Mouse (Mus musculus): ENCODE measurements around the gene Zfhx2. TPM values are rescaled to one million over a fixed set of nuclear protein-coding genes. Genes with fewer than 3 reads are reported as not detected.

The Zfhx2 gene
- polyA plus RNA-seq, 1 experiment = 0.66 TPM

DNA sequence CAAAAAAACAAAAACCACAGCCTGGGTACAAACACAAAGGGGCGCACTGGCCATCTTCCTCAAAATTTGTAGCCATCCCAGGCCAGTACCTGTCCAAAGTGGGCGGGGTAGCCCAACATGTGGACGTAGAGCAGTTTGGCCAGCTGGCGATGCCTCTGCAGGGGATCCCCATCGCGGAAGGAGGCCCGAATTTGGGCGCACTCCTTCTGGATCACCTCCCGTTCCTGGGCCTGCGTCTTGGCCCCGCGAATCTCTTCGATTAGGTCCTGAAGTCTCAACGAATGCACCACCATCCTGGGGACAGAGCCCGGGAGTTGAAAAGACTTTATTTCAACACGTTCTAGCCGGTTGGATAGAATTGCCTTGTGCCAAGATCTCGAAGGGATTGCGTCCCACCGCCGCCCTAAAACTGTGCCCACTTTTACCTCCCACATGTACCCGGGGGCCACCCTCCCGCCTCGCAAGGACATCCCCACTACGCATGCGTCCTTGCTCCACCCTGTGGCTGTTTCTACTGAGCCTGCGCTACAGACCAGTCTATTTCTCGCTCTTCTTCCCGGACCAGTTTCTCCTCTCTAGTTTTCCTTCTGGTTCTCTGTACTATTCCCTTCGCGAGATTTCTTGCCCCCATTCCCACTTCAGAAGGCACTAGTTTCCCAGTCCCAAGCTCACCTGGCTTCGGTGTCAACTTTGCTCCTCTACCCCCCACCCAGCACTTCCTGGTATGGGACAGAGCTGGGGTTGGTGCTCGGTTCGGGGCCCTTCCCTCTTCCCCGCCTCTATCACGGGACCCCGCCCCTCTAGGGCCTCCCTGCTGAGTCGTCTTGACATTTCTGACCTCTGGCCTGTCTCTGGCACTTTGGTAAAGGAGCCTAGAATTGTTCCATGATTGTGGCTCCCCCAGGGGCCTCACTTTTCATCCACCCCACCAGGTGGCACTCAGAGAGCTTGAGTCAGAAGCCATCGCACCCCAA lies 14.0 kb upstream of the Zfhx2 start, which contains the start of gene Ap1g2:
Gene Ap1g2 (minus strand): TSS at position 758 of the 974 bp plus-strand sequence.
- DNase-seq (ENCODE audit: low spot score) = peak; percentile 75

- no peak for DNase-seq (ENCODE audit: low spot score)
Observed at GRCm38 (mm10) chr14:55105386-55105785, 13.3 kb upstream of the Zfhx2 start.

DNA sequence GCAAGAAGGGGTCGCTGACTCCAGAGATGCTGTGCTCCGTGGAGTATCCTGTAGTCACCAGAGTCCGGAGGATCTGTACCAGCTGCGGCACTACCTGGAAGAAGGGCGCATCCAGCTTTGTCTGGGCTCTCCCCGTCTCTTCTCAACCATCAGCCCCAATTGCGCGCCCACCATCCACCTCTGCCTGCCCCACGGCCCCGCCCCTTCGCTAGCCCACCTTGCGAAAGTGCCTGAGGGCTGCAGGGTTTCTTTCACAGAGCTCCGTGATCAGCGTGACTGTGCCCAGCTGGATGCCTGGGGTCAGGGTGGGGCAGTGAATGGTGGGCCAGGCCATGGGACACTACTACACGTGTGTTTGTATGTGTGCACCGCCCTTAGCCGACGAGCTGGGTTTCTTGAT lies 12.2 kb upstream of the Zfhx2 start:
- no peak for DNase-seq (ENCODE audit: low spot score)

- no peak for DNase-seq (ENCODE audit: low spot score)
Observed at GRCm38 (mm10) chr14:55102253-55102785, 10.2 kb upstream of the Zfhx2 start.

- DNase-seq (ENCODE audit: low spot score) = no peak
Observed at GRCm38 (mm10) chr14:55101592-55101991, 9.5 kb upstream of the Zfhx2 start.

DNA sequence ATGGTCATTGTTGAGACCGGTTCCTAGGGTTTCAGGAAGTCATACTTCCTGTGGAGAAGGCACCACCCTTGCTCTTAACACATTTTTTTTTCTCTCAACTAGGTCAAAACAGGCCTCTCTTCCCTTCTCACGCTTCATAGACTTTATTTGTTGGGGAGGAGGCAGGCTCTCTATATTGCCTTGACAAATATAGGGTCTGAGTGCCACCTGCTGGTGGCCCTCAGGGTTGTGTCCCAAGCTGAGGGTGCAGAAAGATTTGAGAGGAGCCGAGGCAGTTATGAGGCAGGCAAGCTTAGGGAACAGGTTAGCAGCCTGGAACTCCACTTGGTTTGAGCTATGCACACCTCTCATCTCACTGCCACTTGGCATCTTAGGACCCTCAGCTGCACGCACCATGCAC lies 5.9 kb upstream of the Zfhx2 start:
- no peak for DNase-seq (ENCODE audit: low spot score)

- no peak for DNase-seq (ENCODE audit: low spot score)
Observed at GRCm38 (mm10) chr14:55097646-55098045, 5.5 kb upstream of the Zfhx2 start.

DNA sequence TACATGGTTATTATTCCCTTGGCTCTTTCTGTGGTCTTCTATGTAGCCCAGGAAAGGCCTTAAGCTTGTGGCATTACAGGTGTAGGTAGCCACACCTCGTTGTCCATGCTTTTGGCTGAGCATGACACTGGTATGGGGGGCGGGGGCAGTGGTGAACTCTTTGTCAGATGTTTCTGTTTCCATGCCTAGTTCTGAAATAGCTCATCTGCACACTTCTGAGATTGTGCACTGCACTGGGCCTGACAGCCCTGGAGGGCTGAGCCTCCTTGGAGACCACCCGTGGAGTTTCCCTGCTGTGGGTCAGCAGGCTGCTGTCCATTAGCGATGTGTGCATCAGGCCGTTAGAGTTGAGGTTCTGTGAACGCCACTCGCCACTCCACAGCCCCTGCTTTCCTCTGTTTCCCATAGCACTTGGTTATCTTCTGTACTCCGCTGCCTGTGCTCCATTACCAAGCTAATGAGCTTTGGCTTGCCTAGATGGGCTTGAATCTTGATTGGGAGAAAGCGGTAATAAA lies 4.5 kb upstream of the Zfhx2 start:
- no peak for DNase-seq (ENCODE audit: low spot score)

GRCm38 (mm10) chr14:55095671-55096070 lies 3.5 kb upstream of the Zfhx2 start:
- DNase-seq (ENCODE audit: low spot score) = no peak

DNA sequence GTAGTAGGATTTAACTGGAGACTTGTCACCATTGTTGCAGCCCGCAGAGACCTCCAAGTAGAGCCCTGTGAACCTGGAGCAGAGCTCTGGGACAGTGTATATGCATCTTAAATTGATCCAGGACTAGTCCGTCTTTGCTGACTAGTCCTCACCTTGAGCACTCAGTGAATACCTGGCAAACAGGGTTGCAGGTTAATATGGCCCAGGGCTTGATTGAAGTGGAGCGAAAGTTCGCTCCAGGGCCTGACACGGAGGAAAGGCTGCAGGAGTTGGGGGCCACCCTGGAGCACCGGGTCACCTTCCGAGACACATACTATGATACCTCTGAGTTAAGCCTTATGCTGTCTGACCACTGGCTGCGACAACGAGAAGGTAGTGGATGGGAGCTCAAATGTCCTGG lies 3.1 kb upstream of the Zfhx2 start:
- DNase-seq (ENCODE audit: low spot score) = no peak

DNA sequence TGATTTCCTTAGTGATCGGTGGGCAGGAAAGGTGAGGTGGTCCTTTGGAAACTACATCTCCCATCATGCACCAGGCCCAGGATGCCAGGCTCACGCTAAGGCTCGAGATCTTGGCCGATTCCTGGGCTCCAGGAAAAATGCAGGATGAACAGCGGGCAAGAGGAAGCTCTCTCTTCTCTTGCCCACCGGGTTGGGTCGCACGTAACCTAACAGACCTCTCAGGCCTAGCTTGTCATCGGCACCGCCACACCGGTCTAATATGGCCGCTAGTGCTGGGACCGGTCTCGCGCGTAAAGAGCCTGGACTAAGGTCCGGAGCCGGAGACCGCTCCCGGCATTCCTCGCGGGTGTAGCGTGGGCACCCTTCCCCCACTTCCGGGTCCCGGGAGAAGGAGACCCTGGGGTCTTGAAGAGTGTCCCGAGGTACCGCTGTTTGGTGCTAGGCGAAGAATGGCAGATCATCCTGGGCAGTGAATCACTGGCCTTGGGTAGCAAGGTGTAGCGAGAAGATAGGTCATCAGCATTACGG lies 2.6 kb upstream of the Zfhx2 start, which contains the start of gene Thtpa:
Gene Thtpa (plus strand): TSS at position 81 of the 528 bp plus-strand sequence.
- DNase-seq (ENCODE audit: low spot score) = peak; percentile 76

DNA sequence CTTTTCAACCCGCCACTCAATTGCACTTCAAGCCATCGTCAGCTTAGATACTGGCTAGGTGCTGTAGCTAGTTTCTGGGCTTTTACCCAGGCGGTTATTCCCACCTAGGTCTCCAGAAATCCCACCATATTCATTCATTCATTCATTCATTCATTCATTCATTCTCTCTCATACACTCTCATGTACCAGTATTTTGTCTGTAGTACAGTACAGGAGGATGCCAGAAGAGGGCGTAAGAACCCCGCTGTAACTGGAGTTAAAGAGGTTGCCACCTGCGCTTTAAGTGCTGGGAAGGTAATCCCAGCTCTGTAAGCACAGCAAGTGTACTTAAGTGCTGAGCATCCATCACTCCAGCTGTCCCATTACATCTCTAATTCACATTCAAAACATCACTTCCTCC lies 1.8 kb upstream of the Zfhx2 start:
- no peak for DNase-seq (ENCODE audit: low spot score)

DNA sequence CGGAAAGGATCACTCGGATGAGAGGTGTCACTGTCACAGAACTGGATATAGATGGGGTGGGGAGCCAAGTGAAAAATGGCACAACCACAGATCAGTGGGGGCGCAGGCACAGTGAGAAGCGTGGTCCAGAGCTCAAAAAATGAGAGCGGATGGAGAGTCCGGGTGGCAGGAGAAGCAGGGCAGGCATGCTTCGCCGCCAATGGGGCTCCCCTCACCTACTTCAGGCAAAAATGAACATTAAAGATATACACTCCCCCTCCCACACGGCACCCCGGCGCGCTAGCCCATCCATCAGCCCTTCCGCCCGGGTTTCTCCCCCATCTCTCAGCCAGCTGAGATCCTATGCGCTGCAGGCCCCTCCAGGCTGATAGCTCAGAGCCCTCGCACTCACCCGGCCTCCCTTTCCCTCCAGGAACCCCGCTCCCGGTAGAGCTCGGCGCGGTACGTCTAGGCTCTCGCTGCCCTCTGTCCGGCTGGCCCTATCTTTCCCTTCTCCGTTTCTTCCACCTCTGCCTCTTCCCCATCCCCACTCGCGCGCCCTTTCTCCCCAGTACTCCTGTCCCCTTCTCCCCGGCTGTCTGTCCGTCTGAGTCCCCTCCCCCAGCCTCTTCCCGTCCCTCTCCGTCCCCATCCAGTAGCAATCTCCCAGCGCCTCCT lies 787 bp downstream of the Zfhx2 start:
- no peak for DNase-seq (ENCODE audit: low spot score)

DNA sequence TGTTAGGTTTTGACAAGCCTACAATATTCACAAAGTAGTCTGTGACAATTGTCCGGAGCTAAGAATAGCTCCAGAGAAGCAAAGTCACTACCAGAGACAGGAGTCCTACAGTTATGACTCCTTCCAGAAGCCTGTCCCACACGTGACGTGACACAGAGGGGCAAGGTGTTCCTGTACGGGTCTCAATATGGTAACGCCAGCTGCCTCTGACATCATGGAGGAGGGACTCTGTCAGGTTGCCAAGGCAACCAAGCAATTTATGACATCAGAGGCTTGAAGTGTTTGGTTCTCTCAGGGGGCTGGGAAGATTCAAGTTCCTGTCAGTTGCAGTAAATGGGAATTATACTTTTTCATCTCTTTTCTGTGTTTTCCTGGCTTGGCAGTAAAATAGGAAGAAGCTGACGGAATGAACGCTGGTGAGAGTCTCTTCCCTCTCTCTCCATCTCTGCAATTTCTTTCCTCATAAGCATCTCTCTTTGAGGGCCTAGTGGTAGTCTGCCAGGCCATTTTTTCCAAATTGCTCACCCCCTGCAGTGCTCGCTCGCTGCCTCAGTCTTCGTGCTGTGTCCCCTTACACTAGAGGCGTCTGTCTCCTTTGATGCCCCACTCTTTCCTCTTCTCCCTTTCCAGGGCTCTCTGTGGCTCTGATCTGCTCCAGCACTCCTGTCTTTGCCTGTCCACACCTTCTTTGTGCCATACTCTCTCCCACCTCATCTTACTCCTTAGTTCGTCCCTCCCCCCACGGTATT lies 2.8 kb downstream of the Zfhx2 start:
- DNase-seq (ENCODE audit: low spot score) = no peak

GRCm38 (mm10) chr14:55086009-55086514 lies 6.1 kb downstream of the Zfhx2 start:
- no peak for DNase-seq (ENCODE audit: low spot score)

GRCm38 (mm10) chr14:55085324-55086008 lies 6.7 kb downstream of the Zfhx2 start:
- DNase-seq (ENCODE audit: low spot score) = no peak

- DNase-seq (ENCODE audit: low spot score) = no peak
Observed at GRCm38 (mm10) chr14:55083481-55083880, 8.6 kb downstream of the Zfhx2 start.

- no peak for DNase-seq (ENCODE audit: low spot score)
Observed at GRCm38 (mm10) chr14:55081105-55081504, 11.0 kb downstream of the Zfhx2 start.

DNA sequence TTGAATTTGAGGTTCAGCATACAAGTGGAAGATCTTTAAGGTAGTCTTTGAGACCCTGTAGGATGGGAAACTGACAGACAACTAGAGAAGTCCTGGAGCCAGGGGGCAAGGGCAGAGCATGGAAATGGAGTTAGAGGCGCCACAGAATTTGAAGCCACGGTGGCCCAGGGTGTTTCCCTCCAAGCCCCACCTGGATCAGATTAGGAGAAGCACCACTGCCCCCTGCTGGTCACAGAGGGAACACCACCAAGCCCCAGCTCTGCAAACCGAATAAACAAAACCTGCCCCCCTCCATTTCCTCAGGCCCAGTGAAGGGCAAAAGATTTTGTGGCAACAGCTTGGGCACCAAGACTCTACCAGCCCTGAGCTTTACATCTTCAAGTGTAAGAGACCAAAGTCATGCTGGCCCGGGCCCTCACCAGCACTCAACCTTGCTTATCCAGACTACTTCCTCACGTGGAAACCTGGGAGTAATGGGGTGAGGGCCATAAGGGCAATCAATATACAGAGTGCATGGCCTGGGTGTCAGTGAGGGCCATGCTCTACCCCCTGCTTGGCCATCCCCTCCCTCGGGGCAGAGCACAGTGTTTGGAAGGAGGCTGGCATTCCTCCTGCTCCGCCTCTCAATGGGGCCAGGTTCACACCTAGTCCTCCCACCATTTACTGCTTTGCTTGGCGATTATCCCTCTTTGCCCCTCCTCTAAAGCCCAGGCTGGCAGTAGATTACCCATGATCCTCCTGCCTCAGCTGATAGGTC lies 12.7 kb downstream of the Zfhx2 start:
- no peak for DNase-seq (ENCODE audit: low spot score)
